ENCODE assay signal across 24 mouse cellular contexts in genomic region chr6:91508041-91508440, GRCm38 (mm10). TPM values are rescaled to one million over a fixed set of nuclear protein-coding genes. Genes with fewer than 3 reads are reported as not detected.
DNase-seq lines count a peak whose midpoint lies in the region; ATAC-seq lines count a peak whose summit lies in the region.
"Had no signal": no experiment of that assay in that cellular context is flagged by ENCODE, and none has a peak within 500 bp of the region (broad histone marks: within the 10 kb centered on the region; RNA-seq: fewer than 3 reads in every experiment).

No protein-coding gene starts in this region.

- no peak overlapping the region for H3K27ac ChIP-seq in embryonic facial prominence, embryonic 11.5 days (replicated peaks; ENCODE audit: low read depth, low read length)
- H3K27ac ChIP-seq in embryonic facial prominence, embryonic 10.5 days (replicated peaks): no peak overlapping the region
- H3K27ac ChIP-seq: forebrain, embryonic 15.5 days; heart, embryonic 10.5 days; hindbrain, embryonic 12.5 days had no signal

- H3K4me3 ChIP-seq in embryonic facial prominence, embryonic 11.5 days (ENCODE audit: low read depth, low read length): no peak overlapping the region
- no peak overlapping the region for H3K4me3 ChIP-seq in embryonic facial prominence, embryonic 10.5 days
- H3K4me3 ChIP-seq: forebrain, embryonic 15.5 days; heart, embryonic 10.5 days; hindbrain, embryonic 12.5 days had no signal

- no peaks in the 10 kb centered on the region for H3K27me3 ChIP-seq in embryonic facial prominence, embryonic 11.5 days (ENCODE audit: control insufficient read depth, insufficient read depth, low read length)
- no peaks in the 10 kb centered on the region for H3K27me3 ChIP-seq in embryonic facial prominence, embryonic 10.5 days (replicated peaks; ENCODE audit: low read depth, poor library complexity, severe bottlenecking)
- H3K27me3 ChIP-seq: forebrain, embryonic 15.5 days; hindbrain, embryonic 12.5 days; Patski had no signal

- no peak overlapping the region for H3K4me2 ChIP-seq in embryonic facial prominence, embryonic 11.5 days (ENCODE audit: low read depth, low read length)
- H3K4me2 ChIP-seq: forebrain, embryonic 15.5 days; hindbrain, embryonic 12.5 days had no signal

- peaks cover 13% of the 10 kb centered on the region for H3K36me3 ChIP-seq in embryonic facial prominence, embryonic 11.5 days (replicated peaks; ENCODE audit: control insufficient read depth, insufficient read depth, low read depth, low read length)
- peaks cover 92% of the 10 kb centered on the region for H3K36me3 ChIP-seq in embryonic facial prominence, embryonic 10.5 days (replicated peaks)

- H3K9me3 ChIP-seq in embryonic facial prominence, embryonic 11.5 days (replicated peaks; ENCODE audit: control insufficient read depth, low read length): no peaks in the 10 kb centered on the region
- H3K9me3 ChIP-seq in embryonic facial prominence, embryonic 10.5 days: 0 out of 2 replicates have a peak, but pooled peaks cover 2% of the 10 kb centered on the region
- H3K9me3 ChIP-seq: forebrain, embryonic 15.5 days; G1E; heart, embryonic 10.5 days; hindbrain, embryonic 12.5 days had no signal

- ATAC-seq in embryonic facial prominence, embryonic 11.5 days (replicated peaks; ENCODE audit: insufficient number of reproducible peaks, low FRiP score, low TSS enrichment, low read depth): no peak
- ATAC-seq: activated CD4-positive, CD25-positive, alpha-beta regulatory T cell, adult 4 months; CD4-positive, CD25-positive, alpha-beta regulatory T cell, adult 4 months; forebrain, embryonic 15.5 days; hindbrain, embryonic 16.5 days; Patski had no signal

- WGBS in embryonic facial prominence, embryonic 11.5 days: 65% methylated on average over 3 of the region's 3 CpGs
- WGBS in embryonic facial prominence, embryonic 10.5 days: 72% methylated on average over 3 of the region's 3 CpGs

- no peaks in the 10 kb centered on the region for H3K4me1 ChIP-seq in embryonic facial prominence, embryonic 11.5 days (ENCODE audit: control insufficient read depth, insufficient read depth, low read length)
- H3K4me1 ChIP-seq in embryonic facial prominence, embryonic 10.5 days: no peaks in the 10 kb centered on the region
- H3K4me1 ChIP-seq: forebrain, embryonic 15.5 days; heart, embryonic 10.5 days; hindbrain, embryonic 12.5 days had no signal

- DNase-seq in embryonic facial prominence, embryonic 11.5 days (ENCODE audit: low spot score): peak; percentile 5
- DNase-seq in embryonic facial prominence, embryonic 10.5 days (ENCODE audit: low spot score): no peak
- DNase-seq in induced T-regulatory cell, adult 2 months (ENCODE audit: low read depth): peak; percentile 14
- peak; percentile 55 for DNase-seq in thymus, postnatal 0 days (ENCODE audit: low spot score)
- peak; percentile 42 to 65 for DNase-seq in thymus, postnatal 36 days
- no peak for DNase-seq in layer of hippocampus, postnatal 10 days (ENCODE audit: low spot score in 2 of 2)
- no peak for DNase-seq in lung, postnatal 25 days (ENCODE audit: low spot score)
- DNase-seq in layer of hippocampus, adult 11-12 months (ENCODE audit: low spot score): no peak
- DNase-seq: adrenal gland, postnatal 14 days; B cell, adult 2 months; cerebellum, adult 2 months; cerebellum, postnatal 10 days; gastrocnemius, postnatal 36 days; heart, adult 18-20 months; heart, postnatal 10 days; heart, postnatal 4 days had no signal

- no peak overlapping the region for H3K9ac ChIP-seq in embryonic facial prominence, embryonic 11.5 days (replicated peaks; ENCODE audit: low read length)
- H3K9ac ChIP-seq: forebrain, embryonic 15.5 days; hindbrain, embryonic 12.5 days had no signal

RNA-seq across cellular contexts. Expression of gene Xpc, which starts 7.6 kb away (rescaled TPM):
- polyA plus RNA-seq in embryonic facial prominence, embryonic 11.5 days (2014; fragmentation: Nextera tagmentation; extraction: Ambion mirVana): 20.1 and 22.4 TPM in 2 replicates
- polyA plus RNA-seq in embryonic facial prominence, embryonic 10.5 days (2016; fragmentation: Nextera tagmentation; extraction: Ambion mirVana): 26.7 and 27.3 TPM in 2 replicates
- 26.4 and 27.5 TPM in 2 replicates for polyA plus RNA-seq in thymus, postnatal 0 days (2015; fragmentation: Nextera tagmentation; extraction: Ambion mirVana)
- total RNA-seq in layer of hippocampus, postnatal 10 days (2021): 10 to 100 TPM; 12.6 to 13.7 TPM

RNA-seq across cellular contexts. Expression of gene Lsm3, which starts 7.7 kb away (rescaled TPM):
- polyA plus RNA-seq in embryonic facial prominence, embryonic 11.5 days (2014; fragmentation: Nextera tagmentation; extraction: Ambion mirVana): 365 and 379 TPM in 2 replicates
- 444 and 453 TPM in 2 replicates for polyA plus RNA-seq in embryonic facial prominence, embryonic 10.5 days (2016; fragmentation: Nextera tagmentation; extraction: Ambion mirVana)
- 327 and 351 TPM in 2 replicates for polyA plus RNA-seq in thymus, postnatal 0 days (2015; fragmentation: Nextera tagmentation; extraction: Ambion mirVana)
- total RNA-seq in layer of hippocampus, postnatal 10 days (2021): 10 to 100 TPM; 45.7 to 52.1 TPM

RNA-seq across cellular contexts. Expression of gene Tmem43, which starts 34.5 kb away (rescaled TPM):
- polyA plus RNA-seq in embryonic facial prominence, embryonic 11.5 days (2014; fragmentation: Nextera tagmentation; extraction: Ambion mirVana): 63.8 and 64.0 TPM in 2 replicates
- 62.5 and 66.1 TPM in 2 replicates for polyA plus RNA-seq in embryonic facial prominence, embryonic 10.5 days (2016; fragmentation: Nextera tagmentation; extraction: Ambion mirVana)
- polyA plus RNA-seq in thymus, postnatal 0 days (2015; fragmentation: Nextera tagmentation; extraction: Ambion mirVana): 44.3 and 44.5 TPM in 2 replicates
- 10 to 100 TPM; 28.4 to 32.1 TPM for total RNA-seq in layer of hippocampus, postnatal 10 days (2021)

RNA-seq across cellular contexts. Expression of gene Chchd4, which starts 34.7 kb away (rescaled TPM):
- polyA plus RNA-seq in embryonic facial prominence, embryonic 11.5 days (2014; fragmentation: Nextera tagmentation; extraction: Ambion mirVana): 25.7 and 28.4 TPM in 2 replicates
- polyA plus RNA-seq in embryonic facial prominence, embryonic 10.5 days (2016; fragmentation: Nextera tagmentation; extraction: Ambion mirVana): 35.3 and 38.2 TPM in 2 replicates
- 21.6 and 23.7 TPM in 2 replicates for polyA plus RNA-seq in thymus, postnatal 0 days (2015; fragmentation: Nextera tagmentation; extraction: Ambion mirVana)
- 10 to 100 TPM; 21.6 to 21.9 TPM for total RNA-seq in layer of hippocampus, postnatal 10 days (2021)

Comparison
In these comparisons a context has a peak if more than half of its experiments do, and no peak if none do; other contexts are left out.
1. DNase-seq: peak in embryonic facial prominence, embryonic 11.5 days (single experiment), induced T-regulatory cell, adult 2 months (single experiment), thymus, postnatal 0 days (single experiment) and thymus, postnatal 36 days (2 of 2); none in embryonic facial prominence, embryonic 10.5 days (single experiment), layer of hippocampus, postnatal 10 days (0 of 2), lung, postnatal 25 days (single experiment) and layer of hippocampus, adult 11-12 months (single experiment).